Mouse (Mus musculus): ENCODE data around the gene Selenbp2. TPM values are rescaled to one million over a fixed set of nuclear protein-coding genes. Genes with fewer than 3 reads are reported as not detected.
"Not testable (repeated sequence)": the region's sequence is repeated elsewhere in the genome, so short reads cannot be mapped to it uniquely, and the experiment has no call there.

Gene Selenbp2
- polyA plus RNA-seq, 1 experiment from 2014 or later: 0.93 TPM

DNA sequence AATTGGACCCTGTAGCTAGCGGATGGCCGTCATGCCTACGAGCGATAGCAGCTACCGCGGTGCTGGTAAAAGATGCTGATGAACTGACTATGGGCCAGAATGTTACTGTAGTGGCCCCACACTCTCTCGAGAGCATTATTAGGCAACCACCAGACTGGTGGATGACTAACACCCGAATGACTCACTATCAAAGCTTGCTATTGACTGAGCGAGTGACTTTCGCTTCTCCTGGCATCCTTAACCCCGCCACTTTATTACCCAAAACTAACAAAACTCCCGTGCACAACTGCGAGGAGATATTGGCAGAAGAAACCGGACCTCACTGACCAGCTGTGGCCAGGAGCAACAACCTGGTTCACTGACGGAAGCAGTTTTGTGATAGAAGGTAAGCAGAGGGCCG, 12.6 kb upstream of the Selenbp2 start:
- Histone ChIP-seq H3K36me3 (ENCODE audit: inconsistent target) (no peaks in the 10 kb centered on the region), H3K27ac (no peak overlapping the region), H3K79me2 (ENCODE audit: inconsistent target) (no peaks in the 10 kb centered on the region), H3K4me3 (ENCODE audit: inconsistent target) (no peak overlapping the region)
- 74% methylated on average over 16 of the region's 16 CpGs for WGBS (ENCODE audit: missing documents)

DNA sequence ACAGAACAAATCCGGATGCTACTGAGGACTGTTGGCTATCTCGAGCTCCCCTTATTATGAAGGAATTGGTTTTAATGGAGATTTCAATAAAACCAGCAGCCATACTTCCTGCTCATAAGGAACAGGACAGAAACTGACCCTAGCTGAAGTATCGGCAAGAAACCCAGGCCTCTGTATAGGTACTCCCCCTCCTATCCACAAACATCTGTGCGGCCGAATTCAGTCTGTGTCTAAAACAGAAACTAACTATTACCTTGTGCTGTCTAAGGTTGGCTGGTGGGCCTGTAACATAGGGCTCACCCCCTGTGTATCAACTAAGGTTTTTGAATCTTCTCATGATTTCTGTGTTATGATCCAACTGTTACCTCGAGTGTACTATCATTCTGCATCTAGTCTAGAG, 9.7 kb upstream of the Selenbp2 start:
- 93% methylated on average over 6 of the region's 6 CpGs for WGBS (ENCODE audit: missing documents)
- H3K27ac ChIP-seq: no peak overlapping the region
- no peaks in the 10 kb centered on the region for H3K36me3 ChIP-seq (ENCODE audit: inconsistent target)
- H3K79me2 ChIP-seq (ENCODE audit: inconsistent target): no peaks in the 10 kb centered on the region
- no peak overlapping the region for H3K4me3 ChIP-seq (ENCODE audit: inconsistent target)

DNA sequence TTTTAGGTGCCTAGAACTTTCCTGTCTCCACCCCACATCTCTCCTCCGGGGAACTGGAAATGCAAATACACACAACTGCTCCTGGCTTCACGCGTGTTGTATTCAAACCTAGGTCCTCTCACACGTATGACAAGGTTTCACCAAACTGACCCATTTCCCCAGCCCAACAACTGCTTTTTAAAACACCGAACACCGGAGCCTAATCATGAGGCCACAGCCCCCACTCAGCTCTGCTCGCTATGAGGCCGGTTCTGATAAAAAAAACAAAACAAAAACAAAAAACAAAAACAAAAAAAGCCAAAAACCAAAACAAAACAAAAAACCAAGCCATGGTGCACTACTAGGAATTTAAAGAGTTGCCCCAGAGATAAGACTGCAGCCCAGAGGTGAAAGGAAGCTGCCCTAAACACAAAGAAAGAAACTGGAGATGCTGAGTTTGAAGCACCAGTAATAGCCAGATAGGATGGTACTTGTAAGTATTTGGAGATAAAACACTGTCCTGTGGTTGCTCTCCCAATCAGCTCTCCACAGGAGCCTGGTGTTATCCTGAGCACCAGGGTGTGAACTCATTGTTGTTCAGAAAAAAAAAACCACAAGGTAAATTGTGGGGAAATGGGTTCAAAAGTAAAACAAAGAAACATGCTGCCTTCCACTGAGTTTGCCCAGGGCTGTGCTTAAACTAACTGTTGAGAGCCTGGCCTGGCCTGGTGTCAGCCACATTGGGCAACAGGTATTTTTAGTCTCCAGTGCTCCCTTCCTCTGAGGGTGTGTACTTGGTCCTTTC, 7.2 kb upstream of the Selenbp2 start:
- not testable (repeated sequence) for H3K4me3 ChIP-seq (ENCODE audit: inconsistent target); H3K27ac ChIP-seq; H3K36me3 ChIP-seq (ENCODE audit: inconsistent target); H3K79me2 ChIP-seq (ENCODE audit: inconsistent target)
- 93% methylated on average over 8 of the region's 8 CpGs for WGBS (ENCODE audit: missing documents)

DNA sequence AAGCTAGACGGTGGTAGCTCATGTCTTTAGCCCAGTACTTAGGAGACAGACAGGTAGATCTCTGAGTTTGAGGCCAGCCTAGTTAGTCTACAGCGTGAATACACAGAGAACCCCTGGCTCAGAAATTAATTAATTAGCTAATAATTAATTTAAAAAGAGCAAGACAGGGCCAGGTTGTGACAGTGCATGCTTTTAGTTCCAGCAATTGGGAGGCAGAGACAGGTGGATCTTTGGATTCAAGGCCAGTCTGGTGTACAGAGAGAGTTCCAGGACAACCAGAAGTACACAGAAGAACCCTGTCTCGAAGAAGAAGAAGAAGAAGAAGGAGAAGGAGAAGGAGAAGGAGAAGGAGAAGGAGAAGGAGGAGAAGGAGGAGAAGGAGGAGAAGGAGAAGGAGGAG, 4.7 kb upstream of the Selenbp2 start:
- H3K27ac ChIP-seq; H3K79me2 ChIP-seq (ENCODE audit: inconsistent target); H3K4me3 ChIP-seq (ENCODE audit: inconsistent target); H3K36me3 ChIP-seq (ENCODE audit: inconsistent target): not testable (repeated sequence)
- 91% methylated on average over 1 of the region's 3 CpGs for WGBS (ENCODE audit: missing documents)

DNA sequence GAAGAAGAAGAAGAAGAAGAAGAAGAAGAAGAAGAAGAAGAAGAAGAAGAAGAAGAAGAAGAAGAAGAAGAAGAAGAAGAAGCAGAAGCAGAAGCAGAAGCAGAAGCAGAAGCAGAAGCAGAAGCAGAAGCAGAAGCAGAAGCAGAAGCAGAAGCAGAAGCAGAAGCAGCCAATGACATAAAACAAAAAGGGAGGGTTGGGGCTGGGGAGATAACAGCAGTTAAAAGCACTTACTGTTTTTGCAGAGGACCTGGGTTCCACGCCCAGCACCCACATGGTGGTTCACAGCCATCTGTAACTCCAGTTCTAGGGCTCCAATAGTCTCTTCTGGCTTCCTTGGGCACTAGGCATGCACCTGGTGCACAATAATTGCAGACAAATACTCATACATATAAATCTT, 4.2 kb upstream of the Selenbp2 start:
- H3K36me3 ChIP-seq (ENCODE audit: inconsistent target); H3K27ac ChIP-seq; H3K4me3 ChIP-seq (ENCODE audit: inconsistent target); H3K79me2 ChIP-seq (ENCODE audit: inconsistent target): not testable (repeated sequence)
- 100% methylated on average over 1 of the region's 1 CpGs for WGBS (ENCODE audit: missing documents)

DNA sequence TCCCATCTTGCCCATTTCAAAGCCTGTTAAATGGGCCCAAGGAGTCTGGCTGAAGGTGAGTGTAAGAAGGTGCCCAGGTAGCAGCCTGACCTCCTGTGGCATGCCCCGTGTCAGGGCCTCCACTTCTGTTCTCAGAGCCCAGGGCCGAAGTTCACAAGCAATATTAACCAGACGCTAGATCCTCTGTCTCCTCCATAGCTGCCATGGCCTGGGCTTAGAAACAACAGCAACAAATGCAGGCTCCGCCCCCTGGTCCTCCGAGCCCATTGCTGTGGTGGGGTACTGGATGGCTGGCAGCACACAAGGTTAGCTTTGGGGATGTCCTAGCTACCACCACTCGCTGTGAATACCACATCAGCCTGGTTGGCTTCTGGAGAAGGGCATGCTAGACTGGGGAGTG, 3.2 kb upstream of the Selenbp2 start:
- 90% methylated on average over 6 of the region's 6 CpGs for WGBS (ENCODE audit: missing documents)
- not testable (repeated sequence) for H3K27ac ChIP-seq; H3K36me3 ChIP-seq (ENCODE audit: inconsistent target); H3K4me3 ChIP-seq (ENCODE audit: inconsistent target); H3K79me2 ChIP-seq (ENCODE audit: inconsistent target)

DNA sequence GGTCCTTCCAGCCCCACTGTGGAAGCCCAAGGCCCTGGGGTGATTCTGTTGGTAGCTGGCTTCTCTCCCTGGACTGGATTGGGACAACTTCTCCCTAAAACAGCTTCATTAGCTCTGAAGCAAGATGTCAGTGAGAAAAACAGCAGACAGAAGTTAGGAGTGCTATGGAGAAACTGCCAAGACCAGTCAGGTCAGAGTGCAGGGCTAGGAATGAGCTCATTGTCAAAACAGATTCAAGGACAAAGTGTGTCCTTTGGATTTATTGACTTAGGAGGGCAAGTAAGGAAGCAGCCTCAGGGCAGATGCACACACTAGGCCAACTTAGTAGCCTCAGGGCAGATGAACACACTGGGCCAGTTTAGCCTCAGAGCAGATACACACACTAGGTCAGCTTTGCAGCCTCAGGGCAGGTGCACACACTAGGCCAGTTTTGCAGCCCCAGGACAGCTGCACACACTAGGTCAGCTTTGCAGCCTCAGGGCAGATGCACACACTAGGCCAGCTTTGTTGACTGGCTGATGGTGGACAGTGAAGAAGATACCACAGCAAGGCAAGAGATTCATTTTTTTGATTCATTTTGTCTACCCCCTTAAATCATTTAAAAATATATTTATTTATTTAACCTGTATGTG, 2.6 kb upstream of the Selenbp2 start:
- no peak overlapping the region for H3K4me3 ChIP-seq (ENCODE audit: inconsistent target)
- H3K79me2 ChIP-seq (ENCODE audit: inconsistent target): no peaks in the 10 kb centered on the region
- H3K27ac ChIP-seq: no peak overlapping the region
- H3K36me3 ChIP-seq (ENCODE audit: inconsistent target): no peaks in the 10 kb centered on the region

DNA sequence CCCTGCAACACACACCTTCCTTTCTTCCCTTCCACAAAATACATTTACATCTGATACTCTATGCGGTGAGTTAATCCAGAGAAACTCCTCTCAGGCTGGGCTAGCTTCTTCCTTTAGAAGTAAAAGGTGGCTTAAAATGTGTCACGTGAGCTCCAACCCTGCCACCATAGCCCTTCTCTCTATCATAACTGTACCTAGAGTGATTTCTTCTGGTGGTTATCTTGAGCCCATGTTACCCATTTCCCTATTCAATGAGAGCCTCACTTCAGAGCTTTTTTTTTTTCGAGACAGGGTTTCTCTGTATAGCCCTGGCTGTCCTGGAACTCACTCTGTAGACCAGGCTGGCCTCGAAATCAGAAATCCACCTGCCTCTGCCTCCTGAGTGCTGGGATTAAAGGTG, 1.7 kb upstream of the Selenbp2 start:
- H3K36me3 ChIP-seq (ENCODE audit: inconsistent target); H3K4me3 ChIP-seq (ENCODE audit: inconsistent target); H3K79me2 ChIP-seq (ENCODE audit: inconsistent target); H3K27ac ChIP-seq: not testable (repeated sequence)
- WGBS (ENCODE audit: missing documents): 93% methylated on average over 4 of the region's 4 CpGs

DNA sequence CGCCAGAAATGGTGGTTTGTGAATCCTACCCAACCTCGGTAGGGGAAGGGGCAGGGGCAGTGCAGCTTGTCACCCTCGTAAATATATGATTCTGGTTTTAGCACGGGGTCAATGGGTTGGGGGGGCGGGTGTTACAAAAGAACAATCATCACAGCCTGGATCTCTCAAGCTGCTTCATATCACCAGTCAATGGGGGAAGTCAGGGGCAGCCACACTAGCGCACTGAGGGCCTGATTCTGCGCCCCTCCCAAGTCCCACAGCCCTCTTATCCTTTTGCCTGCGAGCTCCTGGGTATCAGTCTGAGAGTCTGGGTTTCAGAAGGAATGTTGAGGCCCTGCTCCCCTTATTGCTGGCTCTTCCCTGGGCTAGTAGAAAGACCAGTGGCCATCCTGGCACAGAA, 518 bp downstream of the Selenbp2 start:
- H3K27ac ChIP-seq; H3K4me3 ChIP-seq (ENCODE audit: inconsistent target); H3K36me3 ChIP-seq (ENCODE audit: inconsistent target); H3K79me2 ChIP-seq (ENCODE audit: inconsistent target): not testable (repeated sequence)
- 40% methylated on average over 5 of the region's 8 CpGs for WGBS (ENCODE audit: missing documents)

DNA sequence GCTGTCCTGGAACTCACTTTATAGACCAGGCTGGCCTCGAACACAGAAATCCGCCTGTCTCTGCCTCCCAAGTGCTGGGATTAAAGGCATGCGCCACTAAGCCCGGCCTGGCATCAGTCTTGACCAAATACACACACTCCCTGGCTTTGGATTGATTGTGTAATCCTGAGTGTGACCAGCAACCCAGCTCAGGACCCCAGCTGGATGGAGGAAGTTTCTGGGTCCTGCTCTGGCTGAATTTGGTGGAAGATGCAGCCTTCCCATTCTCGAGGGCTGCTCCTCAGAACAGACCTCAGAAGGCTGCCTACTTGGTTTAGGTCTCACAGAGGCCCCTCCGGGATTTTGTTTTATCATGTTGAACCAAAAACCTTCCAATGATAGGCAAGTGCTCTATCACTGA, 2.2 kb downstream of the Selenbp2 start:
- not testable (repeated sequence) for H3K79me2 ChIP-seq (ENCODE audit: inconsistent target); H3K36me3 ChIP-seq (ENCODE audit: inconsistent target); H3K4me3 ChIP-seq (ENCODE audit: inconsistent target); H3K27ac ChIP-seq
- 82% methylated on average over 5 of the region's 6 CpGs for WGBS (ENCODE audit: missing documents)

DNA sequence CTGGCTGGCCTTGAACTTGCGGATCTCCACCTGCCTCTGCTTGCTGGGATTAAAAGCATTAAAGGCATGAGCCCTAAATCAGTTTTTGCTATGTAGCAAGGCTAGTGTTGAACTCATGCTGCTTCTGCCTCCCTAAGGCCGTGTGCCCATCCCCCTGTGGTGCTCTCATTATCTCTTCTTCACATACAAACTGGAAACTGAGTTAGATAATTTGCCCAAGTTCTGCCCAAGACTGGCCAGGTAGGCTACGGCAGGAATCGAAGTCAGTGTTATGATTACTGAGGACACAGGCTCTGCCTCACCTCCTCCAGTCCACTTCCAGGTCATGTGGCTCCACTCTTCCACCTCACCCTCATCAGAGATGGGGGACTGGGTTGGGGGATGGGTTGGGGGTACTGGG, 2.9 kb downstream of the Selenbp2 start:
- not testable (repeated sequence) for H3K4me3 ChIP-seq (ENCODE audit: inconsistent target); H3K36me3 ChIP-seq (ENCODE audit: inconsistent target); H3K27ac ChIP-seq; H3K79me2 ChIP-seq (ENCODE audit: inconsistent target)
- 100% methylated on average over 4 of the region's 4 CpGs for WGBS (ENCODE audit: missing documents)

DNA sequence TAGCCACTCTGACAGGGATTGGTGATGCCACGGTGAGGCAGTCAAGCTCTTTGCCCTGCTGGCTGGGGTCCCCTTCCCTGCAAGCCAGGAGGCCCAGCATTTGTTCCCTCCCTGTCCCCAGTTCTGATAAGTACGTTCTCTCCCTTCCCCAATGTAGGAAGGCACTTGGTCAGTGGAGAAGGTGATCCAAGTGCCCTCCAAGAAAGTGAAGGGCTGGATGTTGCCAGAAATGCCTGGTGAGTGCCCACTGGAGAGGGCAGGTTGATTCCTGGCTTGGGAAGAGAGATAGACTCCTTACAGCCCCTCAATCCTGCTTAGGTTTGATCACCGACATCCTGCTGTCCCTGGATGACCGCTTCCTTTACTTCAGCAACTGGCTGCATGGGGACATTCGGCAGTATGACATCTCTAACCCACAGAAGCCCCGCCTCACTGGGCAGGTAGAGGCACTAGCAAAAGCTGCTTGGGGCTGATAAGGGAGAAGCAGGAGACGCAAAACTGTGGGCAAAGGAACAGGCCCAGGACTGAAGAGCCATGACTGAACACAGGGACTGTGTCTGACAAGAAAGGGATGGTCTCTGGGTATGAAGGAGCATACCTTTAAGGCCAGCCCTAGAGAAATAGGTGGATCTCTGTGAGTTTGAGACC, 8.9 kb downstream of the Selenbp2 start:
- not testable (repeated sequence) for H3K79me2 ChIP-seq (ENCODE audit: inconsistent target); H3K36me3 ChIP-seq (ENCODE audit: inconsistent target); H3K27ac ChIP-seq; H3K4me3 ChIP-seq (ENCODE audit: inconsistent target)
- WGBS (ENCODE audit: missing documents): 84% methylated on average over 3 of the region's 7 CpGs

DNA sequence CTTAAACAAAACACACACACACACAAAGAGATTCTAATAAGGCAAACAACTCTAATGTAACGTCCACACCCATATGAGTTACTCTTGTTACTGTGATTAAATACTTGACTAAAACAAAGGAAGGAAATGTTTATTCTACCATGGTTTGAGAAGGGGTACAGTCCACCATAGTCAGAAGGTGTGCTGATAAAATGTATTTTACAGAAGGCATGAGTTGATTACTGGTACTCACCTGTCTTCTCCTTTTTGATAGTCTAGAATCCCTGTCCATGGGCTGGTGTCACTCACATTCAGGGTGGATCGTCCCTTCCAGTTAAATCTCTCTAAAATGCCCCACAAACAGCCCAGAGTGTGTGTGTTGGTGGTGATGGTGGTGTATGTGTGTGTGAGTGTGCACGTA, 9.5 kb downstream of the Selenbp2 start:
- WGBS (ENCODE audit: missing documents): 98% methylated on average over 3 of the region's 3 CpGs

DNA sequence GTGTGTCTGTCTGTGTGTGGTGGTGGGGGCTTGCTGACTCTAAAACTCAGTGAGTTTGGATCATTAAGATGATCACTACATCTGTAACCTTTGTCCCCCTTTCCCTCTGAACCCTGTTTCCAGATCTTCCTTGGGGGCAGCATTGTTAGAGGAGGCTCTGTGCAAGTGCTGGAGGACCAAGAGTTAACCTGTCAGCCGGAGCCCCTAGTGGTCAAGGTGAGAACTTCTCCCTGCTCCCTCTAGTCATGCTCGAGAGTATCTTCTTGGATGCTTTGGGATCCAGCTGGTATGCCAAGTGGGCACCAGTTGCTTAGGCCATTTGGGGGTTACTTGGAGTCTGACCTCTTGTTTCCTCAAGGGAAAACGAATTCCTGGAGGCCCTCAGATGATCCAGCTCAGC, 10.0 kb downstream of the Selenbp2 start:
- H3K4me3 ChIP-seq (ENCODE audit: inconsistent target); H3K79me2 ChIP-seq (ENCODE audit: inconsistent target); H3K36me3 ChIP-seq (ENCODE audit: inconsistent target); H3K27ac ChIP-seq: not testable (repeated sequence)
- WGBS (ENCODE audit: missing documents): 35% methylated on average over 2 of the region's 3 CpGs

More for the DNA sequence above, 9.5 kb downstream of the Selenbp2 start:
- Histone ChIP-seq H3K79me2 (ENCODE audit: inconsistent target) (no peaks in the 10 kb centered on the region), H3K27ac (no peak overlapping the region), H3K4me3 (ENCODE audit: inconsistent target) (no peak overlapping the region), H3K36me3 (ENCODE audit: inconsistent target) (no peaks in the 10 kb centered on the region)

DNA sequence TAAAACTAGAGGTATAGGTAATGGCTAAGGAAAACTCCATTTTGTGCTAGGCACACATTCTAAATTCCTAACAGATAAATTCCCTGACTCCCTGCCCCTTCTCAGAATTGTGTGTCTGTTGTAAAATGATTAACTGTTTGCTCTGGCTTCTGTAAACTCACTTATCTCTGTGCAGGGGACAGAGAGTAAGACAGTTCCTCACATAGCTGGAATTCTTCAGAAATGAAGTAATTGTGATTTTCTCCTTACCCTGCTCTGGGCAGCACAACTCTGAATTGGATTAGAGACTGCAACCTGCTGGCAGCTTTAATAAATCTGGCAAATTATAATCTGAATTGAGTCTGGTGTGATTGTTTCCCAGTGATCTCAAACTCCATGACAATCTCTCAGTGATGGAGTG, 17.2 kb downstream of the Selenbp2 start:
- not testable (repeated sequence) for H3K4me3 ChIP-seq (ENCODE audit: inconsistent target); H3K36me3 ChIP-seq (ENCODE audit: inconsistent target); H3K79me2 ChIP-seq (ENCODE audit: inconsistent target); H3K27ac ChIP-seq
